Mouse (Mus musculus) stomach, postnatal 0 days (tissue): Measurements from ENCODE around the gene Slpi.

Source experiments
- CTCF ChIP-seq: IDR thresholded peaks from 2 replicates; pipeline ENCODE4 v1.5.1; 2016; ENCODE audit warnings: antibody characterized with exemption, low read depth, mild to moderate bottlenecking, moderate library complexity
- EP300 ChIP-seq: optimal IDR thresholded peaks from 2 replicates; pipeline ENCODE3; 2016; ENCODE audit warnings: antibody characterized with exemption

DNA sequence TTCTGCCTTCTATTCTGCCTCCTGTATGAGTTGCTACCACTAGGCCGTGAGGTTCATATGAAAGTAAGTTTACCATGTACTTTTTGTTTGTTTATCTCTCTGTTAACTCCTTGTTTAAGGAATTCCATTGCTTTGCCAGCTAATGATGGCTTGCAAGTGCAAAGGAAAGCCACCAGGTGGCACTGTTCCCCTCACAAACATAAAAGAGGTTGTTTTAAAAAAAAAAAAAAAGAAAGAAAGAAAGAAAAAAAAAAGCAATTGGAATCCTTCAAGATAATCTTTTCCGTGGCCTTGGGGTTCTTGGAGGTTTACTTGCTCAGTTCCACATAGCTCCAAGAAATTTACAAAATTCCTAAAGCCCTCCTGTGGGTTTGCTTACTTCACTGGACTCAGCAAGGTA is 28.3 kb upstream of the Slpi start:
- TF ChIP-seq CTCF (peak; percentile 85), EP300 (no peak)
